Mouse (Mus musculus): ENCODE measurements around the gene 2010111I01Rik. TPM values are rescaled to one million over a fixed set of nuclear protein-coding genes. Genes with fewer than 3 reads are reported as not detected.

Gene 2010111I01Rik
- polyA plus RNA-seq, 1 experiment from 2014 or later: 16.5 TPM

- ATAC-seq (ENCODE audit: low read depth): no peak
- WGBS (ENCODE audit: insufficient replicate concordance): 75% methylated on average over 5 of the region's 5 CpGs
- Histone ChIP-seq H3K27ac (no peak overlapping the region), H3K36me3 (peaks cover 3% of the 10 kb centered on the region; the same call in 1 of the 2 replicates), H3K9me3 (replicated peaks) (no peaks in the 10 kb centered on the region), H3K4me1 (replicated peaks) (peaks cover 36% of the 10 kb centered on the region), H3K27me3 (no peaks in the 10 kb centered on the region), H3K4me2 (no peak overlapping the region), H3K9ac (no peak overlapping the region), H3K4me3 (replicated peaks) (no peak overlapping the region)
- no peak for DNase-seq
Observed at GRCm38 (mm10) chr13:63243586-63243985, 278.9 kb downstream of the 2010111I01Rik start.

GRCm38 (mm10) chr13:63244425-63244824 lies 279.7 kb downstream of the 2010111I01Rik start:
- H3K4me1 ChIP-seq (replicated peaks): peaks cover 30% of the 10 kb centered on the region
- no peaks in the 10 kb centered on the region for H3K9me3 ChIP-seq (replicated peaks)
- H3K27me3 ChIP-seq: no peaks in the 10 kb centered on the region
- no peak overlapping the region for H3K4me2 ChIP-seq
- H3K4me3 ChIP-seq (replicated peaks): no peak overlapping the region
- H3K36me3 ChIP-seq: peaks cover 3% of the 10 kb centered on the region; the same call in 1 of the 2 replicates
- no peak overlapping the region for H3K9ac ChIP-seq
- no peak for ATAC-seq (ENCODE audit: low read depth)
- H3K27ac ChIP-seq: no peak overlapping the region
- no peak for DNase-seq
- 81% methylated on average over 3 of the region's 3 CpGs for WGBS (ENCODE audit: insufficient replicate concordance)

GRCm38 (mm10) chr13:63245218-63245617 lies 280.5 kb downstream of the 2010111I01Rik start:
- Histone ChIP-seq H3K27ac (no peak overlapping the region), H3K27me3 (no peaks in the 10 kb centered on the region), H3K9ac (no peak overlapping the region), H3K9me3 (replicated peaks) (no peaks in the 10 kb centered on the region), H3K4me2 (no peak overlapping the region), H3K4me1 (replicated peaks) (peaks cover 30% of the 10 kb centered on the region), H3K36me3 (peaks cover 3% of the 10 kb centered on the region; the same call in 1 of the 2 replicates), H3K4me3 (replicated peaks) (no peak overlapping the region)
- WGBS (ENCODE audit: insufficient replicate concordance): 79% methylated on average over 9 of the region's 9 CpGs
- DNase-seq: no peak
- ATAC-seq (ENCODE audit: low read depth): no peak

GRCm38 (mm10) chr13:63245812-63246211 lies 281.1 kb downstream of the 2010111I01Rik start:
- Histone ChIP-seq H3K27ac (no peak overlapping the region), H3K27me3 (no peaks in the 10 kb centered on the region), H3K4me1 (replicated peaks) (peaks cover 24% of the 10 kb centered on the region), H3K9me3 (replicated peaks) (no peaks in the 10 kb centered on the region), H3K4me2 (no peak overlapping the region), H3K36me3 (peaks cover 3% of the 10 kb centered on the region; the same call in 1 of the 2 replicates), H3K9ac (no peak overlapping the region), H3K4me3 (replicated peaks) (no peak overlapping the region)
- WGBS (ENCODE audit: insufficient replicate concordance): 73% methylated on average over 4 of the region's 4 CpGs
- ATAC-seq (ENCODE audit: low read depth) (no peak), DNase-seq (no peak)

- Histone ChIP-seq H3K4me1 (replicated peaks) (peaks cover 18% of the 10 kb centered on the region), H3K9me3 (replicated peaks) (no peaks in the 10 kb centered on the region), H3K4me3 (replicated peaks) (no peak overlapping the region), H3K36me3 (peaks cover 3% of the 10 kb centered on the region; the same call in 1 of the 2 replicates), H3K27me3 (no peaks in the 10 kb centered on the region), H3K4me2 (no peak overlapping the region), H3K27ac (no peak overlapping the region), H3K9ac (no peak overlapping the region)
- ATAC-seq (ENCODE audit: low read depth) (no peak), DNase-seq (no peak)
- 68% methylated on average over 12 of the region's 12 CpGs for WGBS (ENCODE audit: insufficient replicate concordance)
Observed at GRCm38 (mm10) chr13:63246332-63246940, 281.7 kb downstream of the 2010111I01Rik start.

GRCm38 (mm10) chr13:63247041-63247440 lies 282.3 kb downstream of the 2010111I01Rik start:
- H3K4me2 ChIP-seq: no peak overlapping the region
- no peaks in the 10 kb centered on the region for H3K9me3 ChIP-seq (replicated peaks)
- H3K27me3 ChIP-seq: no peaks in the 10 kb centered on the region
- H3K36me3 ChIP-seq: peaks cover 3% of the 10 kb centered on the region; the same call in 1 of the 2 replicates
- peaks cover 12% of the 10 kb centered on the region for H3K4me1 ChIP-seq (replicated peaks)
- WGBS (ENCODE audit: insufficient replicate concordance): 66% methylated on average over 7 of the region's 7 CpGs
- no peak for DNase-seq
- no peak overlapping the region for H3K9ac ChIP-seq
- ATAC-seq (ENCODE audit: low read depth): no peak
- no peak overlapping the region for H3K4me3 ChIP-seq (replicated peaks)
- H3K27ac ChIP-seq: no peak overlapping the region

- H3K36me3 ChIP-seq: peaks cover 3% of the 10 kb centered on the region; the same call in 1 of the 2 replicates
- no peak for DNase-seq
- H3K4me3 ChIP-seq (replicated peaks): no peak overlapping the region
- no peak for ATAC-seq (ENCODE audit: low read depth)
- no peak overlapping the region for H3K27ac ChIP-seq
- no peak overlapping the region for H3K9ac ChIP-seq
- H3K27me3 ChIP-seq: no peaks in the 10 kb centered on the region
- H3K9me3 ChIP-seq (replicated peaks): no peaks in the 10 kb centered on the region
- peaks cover 8% of the 10 kb centered on the region for H3K4me1 ChIP-seq (replicated peaks)
- WGBS (ENCODE audit: insufficient replicate concordance): 88% methylated on average over 11 of the region's 11 CpGs
- no peak overlapping the region for H3K4me2 ChIP-seq
Observed at GRCm38 (mm10) chr13:63247631-63248030, 282.9 kb downstream of the 2010111I01Rik start.

GRCm38 (mm10) chr13:63248318-63248717 lies 283.6 kb downstream of the 2010111I01Rik start:
- H3K4me2 ChIP-seq: no peak overlapping the region
- DNase-seq: no peak
- ATAC-seq (ENCODE audit: low read depth): no peak
- 75% methylated on average over 10 of the region's 10 CpGs for WGBS (ENCODE audit: insufficient replicate concordance)
- peaks cover 13% of the 10 kb centered on the region for H3K4me1 ChIP-seq (replicated peaks)
- peaks cover 3% of the 10 kb centered on the region; the same call in 1 of the 2 replicates for H3K36me3 ChIP-seq
- no peak overlapping the region for H3K27ac ChIP-seq
- H3K9ac ChIP-seq: no peak overlapping the region
- H3K27me3 ChIP-seq: no peaks in the 10 kb centered on the region
- H3K9me3 ChIP-seq (replicated peaks): no peaks in the 10 kb centered on the region
- no peak overlapping the region for H3K4me3 ChIP-seq (replicated peaks)

- ATAC-seq (ENCODE audit: low read depth) (no peak), DNase-seq (no peak)
- no peak overlapping the region for H3K4me3 ChIP-seq (replicated peaks)
Observed at GRCm38 (mm10) chr13:63249171-63249570, 284.5 kb downstream of the 2010111I01Rik start.

GRCm38 (mm10) chr13:63249741-63250431 lies 285.2 kb downstream of the 2010111I01Rik start:
- H3K9ac ChIP-seq: no peak overlapping the region
- DNase-seq (no peak), ATAC-seq (ENCODE audit: low read depth) (no peak)
- H3K4me3 ChIP-seq (replicated peaks): no peak overlapping the region
- WGBS (ENCODE audit: insufficient replicate concordance): 66% methylated on average over 8 of the region's 8 CpGs
- H3K27ac ChIP-seq: no peak overlapping the region
- peaks cover 27% of the 10 kb centered on the region for H3K4me1 ChIP-seq (replicated peaks)
- no peaks in the 10 kb centered on the region for H3K27me3 ChIP-seq
- peaks cover 6% of the 10 kb centered on the region for H3K36me3 ChIP-seq
- no peak overlapping the region for H3K4me2 ChIP-seq
- H3K9me3 ChIP-seq (replicated peaks): no peaks in the 10 kb centered on the region

More at GRCm38 (mm10) chr13:63249171-63249570, 284.5 kb downstream of the 2010111I01Rik start:
- H3K27me3 ChIP-seq: no peaks in the 10 kb centered on the region
- 61% methylated on average over 7 of the region's 7 CpGs for WGBS (ENCODE audit: insufficient replicate concordance)
- H3K4me2 ChIP-seq: no peak overlapping the region
- no peak overlapping the region for H3K27ac ChIP-seq
- H3K36me3 ChIP-seq: peaks cover 4% of the 10 kb centered on the region
- no peak overlapping the region for H3K9ac ChIP-seq
- no peaks in the 10 kb centered on the region for H3K9me3 ChIP-seq (replicated peaks)
- H3K4me1 ChIP-seq (replicated peaks): peaks cover 20% of the 10 kb centered on the region

- H3K9ac ChIP-seq: no peak overlapping the region
- no peaks in the 10 kb centered on the region for H3K27me3 ChIP-seq
- ATAC-seq (ENCODE audit: low read depth) (no peak), DNase-seq (no peak)
- H3K4me3 ChIP-seq (replicated peaks): no peak overlapping the region
- H3K36me3 ChIP-seq: peaks cover 3% of the 10 kb centered on the region; the same call in 1 of the 2 replicates
- no peaks in the 10 kb centered on the region for H3K9me3 ChIP-seq (replicated peaks)
- WGBS (ENCODE audit: insufficient replicate concordance): 74% methylated on average over 8 of the region's 8 CpGs
- H3K27ac ChIP-seq: no peak overlapping the region
- H3K4me2 ChIP-seq: no peak overlapping the region
- peaks cover 33% of the 10 kb centered on the region for H3K4me1 ChIP-seq (replicated peaks)
Observed at GRCm38 (mm10) chr13:63250441-63250980, 285.8 kb downstream of the 2010111I01Rik start.
